Mouse (Mus musculus) embryonic facial prominence, embryonic 12.5 days (tissue): ENCODE results near the gene Rbm41. TPM values are rescaled to one million over a fixed set of nuclear protein-coding genes. Genes with fewer than 3 reads are reported as not detected.

Experiments used
- ATAC-seq: fragments of 200-750 bp; cut with Nextera tagmentation; 2 replicates; pipeline ENCODE4 v1.8.0; 2017; ENCODE audit not compliant: insufficient number of reproducible peaks, insufficient read depth, low FRiP score, low TSS enrichment
- H3K27ac ChIP-seq: fragments of 300-500 bp; sonication (generic); 2 replicates; pipeline ENCODE4 v1.5.1; 2016; ENCODE audit warnings: mild to moderate bottlenecking
- H3K27me3 ChIP-seq: fragments of 300-500 bp; sonication (generic); 2 replicates; pipeline ENCODE4 v1.6.1; 2016; ENCODE audit warnings: mild to moderate bottlenecking, moderate library complexity
- H3K36me3 ChIP-seq: fragments of 300-500 bp; sonication (generic); 2 replicates; pipeline ENCODE4 v1.6.1; 2016; ENCODE audit warnings: mild to moderate bottlenecking
- H3K4me1 ChIP-seq: fragments of 300-500 bp; sonication (generic); 2 replicates; pipeline ENCODE4 v1.6.1; 2016
- H3K4me2 ChIP-seq: fragments of 300-500 bp; sonication (generic); replicated peaks from 2 replicates; pipeline ENCODE4 v1.6.1; 2016; ENCODE audit warnings: mild to moderate bottlenecking, moderate library complexity
- H3K4me3 ChIP-seq: fragments of 300-500 bp; sonication (generic); 2 replicates; pipeline ENCODE4 v1.5.1; 2016; ENCODE audit warnings: mild to moderate bottlenecking
- H3K9ac ChIP-seq: fragments of 300-500 bp; sonication (generic); 2 replicates; pipeline ENCODE4 v1.6.1; 2016; ENCODE audit warnings: mild to moderate bottlenecking, moderate library complexity
- H3K9me3 ChIP-seq: fragments of 300-500 bp; sonication (generic); 2 replicates; pipeline ENCODE4 v1.6.1; 2016; ENCODE audit warnings: mild to moderate bottlenecking, moderate library complexity
- WGBS: fragments of 180-500 bp; shearing (Covaris S2); methylation state at CpG from one replicate; pipeline ENCODE4 v1.1.7; 2016; 5-methylcytosine and 5-hydroxymethylcytosine counted together
- polyA plus RNA-seq: library from polyadenylated mRNA; unstranded; fragments of >200 nt; fragmentation: Nextera tagmentation; extraction: Ambion mirVana; gene quantifications from 2 replicates; pipeline ENCODE4 v1.2.1, GENCODE M21; 2016

The Rbm41 gene
- polyA plus RNA-seq, 1 experiment from 2014 or later, result 7.7 TPM

- no peaks in the 10 kb centered on the region for H3K4me1 ChIP-seq
- H3K4me2 ChIP-seq, result peak overlapping the region; percentile 63
- H3K4me3 ChIP-seq, result peak overlapping the region; percentile 55
- H3K9ac ChIP-seq, result 0 out of 2 replicates have a peak overlapping the region, but pooled peaks have one; percentile 50
- WGBS, result 33% methylated on average over 15 of the region's 15 CpGs
- no peak overlapping the region for H3K27ac ChIP-seq
- H3K9me3 ChIP-seq, result no peaks in the 10 kb centered on the region
- ATAC-seq, result no peak
- H3K27me3 ChIP-seq, result peaks cover 13% of the 10 kb centered on the region
- no peaks in the 10 kb centered on the region for H3K36me3 ChIP-seq
These were observed 128.1 kb downstream of the Rbm41 start for GRCm38 (mm10) chrX:139870300-139870711.

- no peak for ATAC-seq
- no peaks in the 10 kb centered on the region for H3K9me3 ChIP-seq
- H3K4me2 ChIP-seq, result no peak overlapping the region
- no peak overlapping the region for H3K9ac ChIP-seq
- no peak overlapping the region for H3K4me3 ChIP-seq
- 86% methylated on average over 5 of the region's 5 CpGs for WGBS
- no peak overlapping the region for H3K27ac ChIP-seq
- no peaks in the 10 kb centered on the region for H3K36me3 ChIP-seq
- no peaks in the 10 kb centered on the region for H3K27me3 ChIP-seq
- H3K4me1 ChIP-seq, result no peaks in the 10 kb centered on the region
These were observed 139.0 kb downstream of the Rbm41 start for GRCm38 (mm10) chrX:139859402-139859801.

GRCm38 (mm10) chrX:139854795-139855194, 143.6 kb downstream of the Rbm41 start:
- Histone ChIP-seq H3K4me2 (no peak overlapping the region), H3K4me1 (no peaks in the 10 kb centered on the region), H3K27me3 (no peaks in the 10 kb centered on the region), H3K9me3 (no peaks in the 10 kb centered on the region), H3K27ac (no peak overlapping the region), H3K4me3 (no peak overlapping the region), H3K9ac (no peak overlapping the region), H3K36me3 (no peaks in the 10 kb centered on the region)
- no peak for ATAC-seq
- 89% methylated on average over 4 of the region's 4 CpGs for WGBS

- no peak for ATAC-seq
- Histone ChIP-seq H3K27ac (no peak overlapping the region), H3K36me3 (no peaks in the 10 kb centered on the region), H3K27me3 (no peaks in the 10 kb centered on the region), H3K4me3 (no peak overlapping the region), H3K4me1 (no peaks in the 10 kb centered on the region), H3K9me3 (no peaks in the 10 kb centered on the region), H3K9ac (no peak overlapping the region), H3K4me2 (no peak overlapping the region)
- 78% methylated on average over 6 of the region's 6 CpGs for WGBS
These were observed 157.3 kb downstream of the Rbm41 start for GRCm38 (mm10) chrX:139841091-139841490.

Other genes starting within 250 kb of the Rbm41 start
- not detected in 2 replicates for gene Ripply1, start 216.2 kb downstream of the Rbm41 start, polyA plus RNA-seq
- 0.18 TPM in 1 of 2 replicates, not detected in the other for gene Cldn2, start 197.8 kb downstream of the Rbm41 start, polyA plus RNA-seq
- gene Morc4, start 126.9 kb downstream of the Rbm41 start, polyA plus RNA-seq, result 12.8 and 14.2 TPM in 2 replicates
- 1.5 and 1.8 TPM in 2 replicates for gene Nup62cl, start 64.1 kb upstream of the Rbm41 start, polyA plus RNA-seq
- not detected in 2 replicates for gene Pih1h3b, start 64.3 kb upstream of the Rbm41 start, polyA plus RNA-seq